Mouse (Mus musculus) ES-Bruce4 (cell line): ENCODE data around the gene Zfp282.

Source experiments
- CTCF ChIP-seq: IDR thresholded peaks from one replicate; pipeline ENCODE4 v1.8.1; 2011; ENCODE audit warnings: low read depth, low read length
- EP300 ChIP-seq: IDR thresholded peaks from 2 replicates; pipeline ENCODE4 v1.6.1; 2011; ENCODE audit warnings: low read depth, low read length; ENCODE audit not compliant: insufficient read depth
- POLR2A ChIP-seq: IDR thresholded peaks from one replicate; pipeline ENCODE4 v1.8.1; 2011; ENCODE audit warnings: low read length; ENCODE audit not compliant: insufficient read depth

DNA sequence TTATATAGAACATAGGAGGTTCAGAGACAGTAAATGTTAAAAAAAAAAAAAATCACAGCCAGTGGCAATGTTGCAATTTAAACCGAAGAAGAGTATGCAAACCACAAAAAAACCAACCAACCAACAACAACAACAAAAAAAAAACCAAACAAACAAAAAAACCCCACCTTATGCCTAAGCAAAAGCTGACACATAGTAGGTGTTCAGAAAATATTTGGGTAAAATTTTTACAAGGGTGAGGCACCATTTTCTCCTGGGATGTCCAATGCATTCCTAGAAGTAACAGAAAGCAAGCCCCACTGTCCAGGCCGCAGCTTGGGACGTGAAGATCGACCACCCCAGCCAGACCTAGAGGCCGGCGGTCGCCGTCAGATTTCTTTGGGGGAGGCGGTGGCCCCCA, at the start of gene Zfp282:
- no peak for TF ChIP-seq POLR2A
- no peak for TF ChIP-seq CTCF
- no peak for TF ChIP-seq EP300
